Mouse (Mus musculus) kidney, postnatal 4 days (tissue): ENCODE measurements around the gene Nrl.

ENCODE experiments used
- DNase-seq, 2 experiments: peaks; one replicate each; pipeline ENCODE4 v3.0.0; 2021; ENCODE audit warnings: mixed read lengths in 2 of 2

Nrl gene

DNA sequence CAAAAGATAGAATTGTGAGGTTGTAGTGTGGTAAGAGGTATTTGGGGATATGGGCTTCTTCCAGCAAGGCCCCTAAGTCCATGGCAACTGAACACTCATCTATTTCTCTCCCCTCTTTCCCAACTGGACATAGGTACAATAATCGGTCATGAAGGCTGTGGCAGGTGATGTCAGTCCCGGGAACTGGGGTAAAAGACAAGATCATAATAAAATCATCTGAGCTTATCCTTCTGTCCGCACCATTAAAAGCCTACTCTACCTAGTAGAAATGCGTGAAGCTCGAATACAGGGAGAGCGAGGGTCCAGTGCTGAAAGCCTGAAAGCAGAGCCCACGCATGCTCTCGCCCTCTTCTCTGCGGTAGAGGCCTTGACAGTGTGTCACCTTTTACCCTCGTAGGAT is 45.2 kb downstream of the Nrl start:
- no peak for DNase-seq

DNA sequence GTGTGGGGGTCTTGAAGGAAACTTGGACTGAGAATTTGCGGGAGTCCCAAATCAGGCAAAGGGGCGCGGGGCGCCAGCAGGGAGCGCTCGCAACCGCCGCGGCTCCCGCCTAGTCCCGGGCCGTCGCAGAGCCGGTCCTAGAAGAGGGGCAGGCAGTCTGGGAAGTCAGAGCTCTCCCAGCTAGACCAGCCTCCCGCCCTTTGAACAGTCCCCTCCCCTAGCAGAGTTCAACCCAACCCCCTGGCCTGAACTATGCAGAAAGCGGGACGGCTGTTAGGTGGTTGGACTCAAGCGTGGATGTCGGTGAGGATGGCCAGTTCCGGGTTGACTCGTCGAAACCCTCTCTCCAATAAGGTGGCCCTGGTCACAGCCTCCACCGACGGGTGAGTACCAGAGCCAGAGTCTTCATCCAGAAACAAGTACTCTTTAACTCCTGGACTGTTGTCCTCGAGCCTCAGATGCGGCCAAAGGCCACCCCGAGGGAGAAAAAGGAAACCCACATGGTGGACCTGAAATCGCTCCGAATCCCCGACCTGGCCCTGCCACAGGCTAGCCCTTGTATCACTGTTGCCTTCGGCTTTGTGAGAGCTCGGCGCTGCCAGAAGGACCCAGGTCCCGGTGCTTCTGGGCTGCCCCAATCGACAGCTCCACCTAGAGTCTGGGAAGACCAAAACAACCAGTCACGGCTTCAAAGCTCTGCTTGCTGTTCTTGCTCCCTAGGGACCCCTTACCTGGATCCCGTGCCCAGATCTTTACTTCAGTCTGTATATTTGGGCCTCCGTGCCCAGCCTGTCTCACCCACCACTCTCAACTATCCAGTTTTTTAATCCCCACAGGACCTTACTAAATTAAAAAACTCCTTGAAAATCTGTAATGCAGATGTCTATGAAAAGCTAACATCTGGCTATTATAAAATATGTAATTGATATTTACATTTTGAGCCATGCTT is 45.9 kb downstream of the Nrl start, which contains the start of gene Dhrs4:
Gene Dhrs4, plus strand, starts transcription at position 108 of the 949 bp plus-strand sequence.
- peak; percentile 86 to 90 for DNase-seq

DNA sequence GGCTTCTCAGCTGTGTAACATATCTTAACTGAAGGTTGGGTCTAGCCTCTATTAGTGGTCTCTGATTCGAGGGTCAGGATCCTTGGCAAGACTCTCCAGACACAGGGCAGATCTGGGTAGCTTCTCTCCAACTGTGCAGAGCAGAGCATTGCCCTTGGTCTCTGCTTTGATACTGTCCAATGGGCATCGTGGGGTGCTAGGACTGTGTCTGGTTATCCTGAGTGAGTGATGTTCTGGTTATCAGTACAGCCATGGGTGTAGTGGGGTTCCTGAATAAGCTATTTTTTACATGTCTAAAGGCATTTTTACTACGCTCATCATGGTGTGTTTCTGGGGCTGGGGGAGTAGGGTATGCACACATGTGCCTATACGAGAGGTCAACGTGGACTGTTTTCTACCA is 47.0 kb downstream of the Nrl start:
- DNase-seq, result no peak

DNA sequence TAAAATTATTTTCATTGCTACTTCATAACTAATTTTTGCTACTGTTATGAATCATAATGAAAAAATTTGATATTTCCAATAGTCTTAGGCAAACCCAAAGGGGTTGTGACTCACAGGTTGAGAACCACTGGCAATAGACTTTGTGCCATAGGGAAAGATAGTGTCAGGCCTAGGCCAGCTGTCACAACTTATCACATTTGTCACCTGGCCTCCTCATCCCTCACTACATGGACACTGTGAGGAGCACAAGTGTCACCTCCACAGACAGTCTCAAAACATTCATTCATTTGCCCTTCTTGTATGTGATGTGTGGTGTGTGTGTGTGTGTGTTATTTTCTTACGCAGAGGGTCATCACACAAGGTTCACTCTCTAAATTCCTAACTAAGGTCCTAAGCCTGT is 47.4 kb downstream of the Nrl start:
- no peak for DNase-seq

DNA sequence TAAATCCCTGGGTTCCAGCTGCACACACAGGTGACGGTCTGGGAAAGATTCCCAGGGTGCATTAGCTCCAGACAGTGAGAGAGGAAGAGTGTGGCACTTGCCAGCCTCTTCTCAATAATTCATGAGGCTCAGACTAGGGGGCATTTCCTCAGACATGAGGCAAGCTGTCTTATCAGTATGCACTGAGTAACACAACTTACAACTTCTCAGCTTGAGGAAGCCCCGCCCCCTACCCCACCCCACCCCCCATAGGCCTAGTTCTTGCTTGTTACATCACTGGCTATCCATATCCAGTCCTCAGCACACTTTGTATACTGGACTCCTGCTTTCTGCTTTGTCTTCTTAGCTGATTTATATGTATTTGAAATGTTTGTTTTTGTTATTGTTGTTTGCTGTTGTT is 49.1 kb downstream of the Nrl start:
- DNase-seq, result no peak

DNA sequence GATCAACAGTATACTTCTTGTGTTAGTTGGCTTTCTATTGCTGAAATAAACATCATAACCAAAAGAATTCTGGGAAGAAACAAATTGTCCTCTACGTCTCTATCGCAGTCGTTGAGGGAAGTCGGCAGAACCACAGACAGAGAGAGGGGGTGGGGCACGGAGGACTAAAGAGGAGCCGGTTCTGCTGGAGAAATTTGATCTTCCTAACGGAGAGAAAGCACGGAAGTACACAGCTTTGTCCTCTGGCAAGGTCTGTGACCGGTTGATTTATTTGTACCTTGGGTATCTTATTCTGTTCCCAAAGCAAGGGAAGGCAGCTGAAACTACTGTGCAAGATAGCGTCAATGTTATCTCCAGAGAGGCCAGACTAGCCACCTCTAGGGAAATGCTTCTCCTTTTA is 54.0 kb downstream of the Nrl start:
- DNase-seq, result peak in 1 of 2 experiments; percentile 42

DNA sequence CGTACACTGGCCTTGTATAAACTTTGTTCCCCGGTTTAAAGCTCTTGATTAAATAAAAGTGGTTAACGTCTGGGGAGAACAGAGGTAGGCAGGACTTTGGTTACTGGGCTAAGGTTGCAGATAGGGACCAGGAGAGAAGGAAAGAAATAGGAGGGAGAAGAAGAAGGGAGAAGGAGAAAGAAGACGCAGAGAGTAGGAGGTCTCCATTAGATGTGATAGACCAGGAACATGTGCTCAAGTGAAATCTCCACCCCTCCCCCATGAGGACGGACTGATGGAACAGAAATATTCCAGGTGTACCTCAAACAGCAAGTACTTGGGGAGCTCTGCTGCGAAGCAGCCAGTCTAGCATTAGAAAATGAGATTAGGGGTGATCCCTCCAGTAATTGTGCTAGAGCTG is 55.0 kb downstream of the Nrl start:
- no peak for DNase-seq

DNA sequence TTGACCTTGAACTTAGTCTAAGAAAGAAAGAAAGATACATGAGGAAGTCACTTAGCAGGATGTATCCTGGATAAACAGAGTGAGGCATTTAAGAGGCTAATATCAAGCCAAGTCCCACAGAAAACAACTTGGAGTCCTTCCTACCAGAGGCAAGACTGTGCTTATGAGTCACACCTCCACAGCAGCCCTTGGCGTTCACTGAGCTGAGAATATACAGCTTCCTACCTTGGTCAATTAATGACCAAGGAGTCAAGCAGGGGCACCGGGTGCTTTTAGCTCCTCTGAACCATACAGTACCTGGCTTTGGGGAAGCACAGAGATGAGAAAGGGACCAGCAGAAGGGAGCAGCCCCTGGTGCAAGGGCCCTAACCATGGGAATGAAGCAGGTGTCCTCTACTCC is 55.7 kb downstream of the Nrl start:
- peak; percentile 39 to 67 for DNase-seq
